Mouse (Mus musculus) embryonic fibroblast, embryonic 13.5 days (primary cell): ENCODE results near the gene Tbc1d2.

Experiments
- CTCF ChIP-seq: IDR thresholded peaks from 2 replicates; pipeline ENCODE4 v1.5.1; 2011; ENCODE audit warnings: mild to moderate bottlenecking, control low read depth, low read length, moderate library complexity, borderline replicate concordance; ENCODE audit not compliant: insufficient read depth
- POLR2A ChIP-seq: IDR thresholded peaks from 2 replicates; pipeline ENCODE4 v1.6.1; 2011; ENCODE audit warnings: low read depth, mild to moderate bottlenecking, control low read depth, low read length, moderate library complexity

DNA sequence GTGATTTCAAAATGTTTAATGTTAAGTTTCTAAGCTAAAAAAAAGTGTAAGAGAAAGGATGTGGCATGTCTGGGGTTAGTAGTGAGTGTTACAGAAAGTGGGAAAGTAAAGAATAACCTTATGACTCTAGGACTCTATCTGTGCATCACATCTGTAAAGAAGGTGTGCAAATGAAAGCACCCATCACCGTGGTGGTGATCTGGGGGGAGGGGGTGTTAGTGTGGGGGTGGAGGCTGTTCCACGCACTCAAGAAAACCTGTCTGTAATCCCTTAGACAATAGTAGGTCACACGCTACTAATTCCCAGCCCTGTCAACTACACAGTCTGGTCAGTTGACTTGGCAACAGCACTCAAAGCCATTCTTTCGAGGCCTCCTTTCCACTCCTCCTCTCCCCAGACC lies 8.7 kb downstream of the Tbc1d2 start:
- TF ChIP-seq POLR2A (no peak), CTCF (no peak)
